Mouse (Mus musculus): Measurements from ENCODE around the gene Snrpd2.

DNA sequence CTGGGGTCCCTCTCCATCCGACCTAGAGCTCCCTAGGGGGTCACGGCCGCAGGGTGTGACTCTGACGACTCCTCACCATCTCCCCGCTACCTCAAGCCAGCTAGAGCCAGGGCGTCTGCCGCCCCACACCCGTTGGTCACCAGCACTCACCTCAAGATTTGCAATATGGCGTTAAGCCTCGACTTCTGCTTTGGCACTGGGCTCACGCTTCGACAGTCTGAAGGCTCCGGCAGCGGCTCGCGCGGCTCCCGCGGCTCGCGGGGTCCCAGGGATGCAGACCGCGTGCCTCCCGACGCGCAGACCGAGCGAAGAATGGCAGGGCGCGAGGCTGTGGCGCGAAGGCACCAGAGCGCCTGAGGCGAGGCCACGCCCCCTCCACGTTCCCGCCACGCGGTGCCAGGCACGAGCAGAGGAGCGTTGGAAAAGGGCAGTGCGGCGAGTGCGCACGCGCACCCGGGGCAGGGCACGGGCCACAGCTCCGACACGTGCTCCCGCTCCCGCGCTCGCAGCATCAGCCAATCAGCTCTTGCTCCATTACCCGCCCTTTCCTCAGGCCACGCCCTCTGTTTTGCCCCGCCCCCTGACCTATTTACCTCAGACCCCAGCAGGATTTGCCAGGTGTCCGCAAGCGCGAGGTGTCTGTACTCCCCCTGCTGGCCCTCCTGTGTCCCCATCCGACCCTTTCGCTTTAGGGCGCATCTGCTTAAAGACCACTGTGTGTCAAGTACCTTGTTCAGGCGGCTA lies 31.3 kb upstream of the Snrpd2 start, which contains the start of gene Gm4969:
- TF ChIP-seq CTCF (IDR thresholded peaks at IDR 0.05; ENCODE audit: low read depth) (peak; percentile 46), EP300 (IDR thresholded peaks at IDR 0.05; ENCODE audit: low read depth) (no peak)

All from liver, embryonic 14.5 days (tissue).